Mouse (Mus musculus) CH12F3 (cell line): ENCODE results near the gene Osbpl11.
"Not testable (repeated sequence)": the region's sequence is repeated elsewhere in the genome, so short reads cannot be mapped to it uniquely, and the experiment has no call there.

Experiments
- in situ Hi-C: fragments of 300-500 bp; cut with MboI; formaldehyde crosslinking; loops from 2 replicates; pipeline ENCODE4 v1.14.3; 2020; ENCODE audit warnings: low sequenced_read_pairs

The Osbpl11 gene

GRCm38 (mm10) chr16:33184901-33185260 lies at the start of gene Osbpl11:
Gene Osbpl11, plus strand, starts transcription at chr16:33185071.
- in situ Hi-C loops: no loop called here

GRCm38 (mm10) chr16:33135167-33135566 lies 49.7 kb upstream of the Osbpl11 start:
- in situ Hi-C loops: no loop called here

- in situ Hi-C loops: not testable (repeated sequence)
Observed at GRCm38 (mm10) chr16:33139061-33139460, 45.8 kb upstream of the Osbpl11 start.

- in situ Hi-C loops: no loop called here
Observed at GRCm38 (mm10) chr16:33141758-33142280, 43.1 kb upstream of the Osbpl11 start.

- in situ Hi-C loops: no loop called here
Observed at GRCm38 (mm10) chr16:33143452-33143851, 41.4 kb upstream of the Osbpl11 start.

- in situ Hi-C loops: no loop called here
Observed at GRCm38 (mm10) chr16:33146185-33146584, 38.7 kb upstream of the Osbpl11 start.

- in situ Hi-C loops: no loop called here
Observed at GRCm38 (mm10) chr16:33148135-33148534, 36.7 kb upstream of the Osbpl11 start.

- in situ Hi-C loops: loop anchor here (25.0 kb wide), 1 partner anchor 339 kb away; the partner anchor contains the start of gene Smbd1
Observed at GRCm38 (mm10) chr16:33150875-33151274, 34.0 kb upstream of the Osbpl11 start.

GRCm38 (mm10) chr16:33151558-33151957 lies 33.3 kb upstream of the Osbpl11 start:
- in situ Hi-C loops: loop anchor here (25.0 kb wide), 1 partner anchor 339 kb away; the partner anchor contains the start of gene Smbd1

- in situ Hi-C loops: loop anchor here (25.0 kb wide), 1 partner anchor 343 kb away; the partner anchor contains the start of gene Smbd1
Observed at GRCm38 (mm10) chr16:33154992-33155391, 29.9 kb upstream of the Osbpl11 start.

- in situ Hi-C loops: loop anchor here (25.0 kb wide), 1 partner anchor 346 kb away; the partner anchor contains the start of gene Smbd1
Observed at GRCm38 (mm10) chr16:33158006-33158405, 26.9 kb upstream of the Osbpl11 start.

- in situ Hi-C loops: loop anchor here (25.0 kb wide), 1 partner anchor 346 kb away; the partner anchor contains the start of gene Smbd1
Observed at GRCm38 (mm10) chr16:33158590-33159071, 26.2 kb upstream of the Osbpl11 start.

- in situ Hi-C loops: loop anchor here (25.0 kb wide), 1 partner anchor 347 kb away; the partner anchor contains the start of gene Smbd1
Observed at GRCm38 (mm10) chr16:33159363-33159762, 25.5 kb upstream of the Osbpl11 start.

GRCm38 (mm10) chr16:33163330-33164090 lies 21.4 kb upstream of the Osbpl11 start:
- in situ Hi-C loops: loop anchor here (25.0 kb wide), 1 partner anchor 351 kb away; the partner anchor contains the start of gene Smbd1

- in situ Hi-C loops: loop anchor here (25.0 kb wide), 1 partner anchor 354 kb away; the partner anchor contains the start of gene Smbd1
Observed at GRCm38 (mm10) chr16:33166284-33166683, 18.6 kb upstream of the Osbpl11 start.

- in situ Hi-C loops: loop anchor here (25.0 kb wide), 1 partner anchor 355 kb away; the partner anchor contains the start of gene Smbd1
Observed at GRCm38 (mm10) chr16:33167537-33167936, 17.3 kb upstream of the Osbpl11 start.

GRCm38 (mm10) chr16:33169471-33170034 lies 15.3 kb upstream of the Osbpl11 start:
- in situ Hi-C loops: loop anchor here (25.0 kb wide), 1 partner anchor 357 kb away; the partner anchor contains the start of gene Smbd1

GRCm38 (mm10) chr16:33170716-33171587 lies 13.9 kb upstream of the Osbpl11 start:
- in situ Hi-C loops: loop anchor here (25.0 kb wide), 1 partner anchor 359 kb away; the partner anchor contains the start of gene Smbd1

- in situ Hi-C loops: loop anchor here (25.0 kb wide), 1 partner anchor 359 kb away; the partner anchor contains the start of gene Smbd1
Observed at GRCm38 (mm10) chr16:33171800-33172199, 13.1 kb upstream of the Osbpl11 start.

- in situ Hi-C loops: loop anchor here (25.0 kb wide), 1 partner anchor 361 kb away; the partner anchor contains the start of gene Smbd1
Observed at GRCm38 (mm10) chr16:33173151-33173550, 11.7 kb upstream of the Osbpl11 start.
